Mouse (Mus musculus) gastrocnemius, adult 8-10 months (tissue): ENCODE measurements at regions not wholly inside any gene's neighbourhood (a gene's known extent, or its start where the extent isn't known, plus 50 kb on each side); places are given as distances from the start of the nearest gene placed in this dataset.

Source experiments
- DNase-seq, 2 experiments: peaks; one replicate each; pipeline ENCODE4 v3.0.0; 2022; ENCODE audit warnings: low spot score in 2 of 2

- DNase-seq = no peak
Observed at GRCm38 (mm10) chr13:25333803-25334202, 63.5 kb upstream of the Nrsn1 start.
